Mouse (Mus musculus) heart, adult 8-10 months (tissue): ENCODE data around the gene Fryl. TPM values are rescaled to one million over a fixed set of nuclear protein-coding genes. Genes with fewer than 3 reads are reported as not detected.

Experiments used
- total RNA-seq, 4 experiments: library from RNA; stranded (reverse); gene quantifications; 2 replicates each; pipeline ENCODE4 v1.2.4; 2022

The Fryl gene
- total RNA-seq, 4 experiments from 2014 or later = 32.7 to 38.8 (median 35.1) TPM

Other genes starting within 250 kb of the Fryl start
- gene Slc10a4, start 249.7 kb downstream of the Fryl start, total RNA-seq = under 1 TPM in 1 of 4 experiments, not detected in 3; 0.11 TPM
- gene Ociad1, start 36.2 kb upstream of the Fryl start, total RNA-seq = 100 to 1,000 TPM; 233 to 264 (median 240) TPM
- gene Ociad2, start 84.4 kb upstream of the Fryl start, total RNA-seq = 10 to 100 TPM; 10.4 to 20.9 (median 15.1) TPM
- not detected for gene Cwh43, start 149.5 kb upstream of the Fryl start, total RNA-seq
- 10 to 100 TPM; 14.0 to 18.6 (median 17.7) TPM for gene Dcun1d4, start 224.4 kb upstream of the Fryl start, total RNA-seq